Mouse (Mus musculus): Measurements from ENCODE around the gene Cdk17. TPM values are rescaled to one million over a fixed set of nuclear protein-coding genes. Genes with fewer than 3 reads are reported as not detected.

Cdk17 gene
- polyA plus RNA-seq, 1 experiment from 2014 or later = 61.1 TPM

DNA sequence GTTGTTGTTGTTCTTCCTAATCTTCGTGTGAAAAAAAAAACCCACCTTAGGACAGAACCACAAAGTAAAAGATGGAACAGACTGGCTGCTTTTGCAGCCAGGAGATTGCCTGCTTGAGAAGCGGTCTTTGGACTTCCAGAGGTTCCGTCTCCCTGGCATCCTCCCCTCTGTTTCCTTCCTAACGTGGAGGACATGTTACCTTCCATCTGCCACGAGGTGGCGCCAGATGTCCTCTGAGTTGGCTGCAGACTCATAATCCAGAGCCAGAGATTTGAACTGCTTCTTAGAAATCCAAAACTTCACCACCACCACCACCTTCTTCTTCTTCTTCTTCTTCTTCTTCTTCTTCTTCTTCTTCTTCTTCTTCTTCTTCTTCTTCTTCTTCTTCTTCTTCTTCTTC is 131.2 kb downstream of the Cdk17 start:
- Histone ChIP-seq H3K36me3 (replicated peaks; ENCODE audit: control insufficient read depth, insufficient read depth) (no peaks in the 10 kb centered on the region), H3K4me3 (replicated peaks; ENCODE audit: low read length) (no peak overlapping the region), H3K27me3 (ENCODE audit: control insufficient read depth, insufficient read depth, low read length) (no peaks in the 10 kb centered on the region), H3K4me2 (replicated peaks) (no peak overlapping the region), H3K9me3 (ENCODE audit: control insufficient read depth, low read length) (no peaks in the 10 kb centered on the region), H3K4me1 (replicated peaks; ENCODE audit: control insufficient read depth, insufficient read depth, low read length) (0 out of 2 replicates have a peak, but pooled peaks cover 4% of the 10 kb centered on the region), H3K9ac (no peak overlapping the region), H3K27ac (no peak overlapping the region)
- WGBS = 5% methylated on average over 6 of the region's 6 CpGs
- DNase-seq (ENCODE audit: low spot score) (peak; percentile 90), ATAC-seq (ENCODE audit: low FRiP score) (no peak)

DNA sequence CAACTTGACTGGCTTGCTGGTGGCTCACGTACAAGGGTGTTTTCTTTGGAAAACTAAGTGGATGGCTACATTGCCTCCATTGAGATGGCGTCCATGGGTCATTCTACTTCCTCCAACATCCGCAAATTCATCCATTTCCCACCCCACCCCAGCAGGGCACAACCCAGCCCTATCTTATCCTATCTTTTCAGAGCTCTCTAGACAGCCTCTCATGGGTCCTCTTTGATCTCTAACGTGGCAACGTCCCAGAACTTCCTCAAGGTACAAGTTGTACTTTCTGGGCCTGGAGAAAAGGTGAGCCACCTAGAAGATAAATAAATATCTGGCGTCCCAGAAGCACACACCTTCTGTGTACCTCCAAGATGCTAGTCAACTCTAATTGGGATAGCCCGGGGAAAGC is 132.9 kb downstream of the Cdk17 start:
- no peaks in the 10 kb centered on the region for H3K36me3 ChIP-seq (replicated peaks; ENCODE audit: control insufficient read depth, insufficient read depth)
- ATAC-seq (ENCODE audit: low FRiP score) = no peak
- no peak overlapping the region for H3K4me2 ChIP-seq (replicated peaks)
- WGBS = 82% methylated on average over 7 of the region's 7 CpGs
- no peak for DNase-seq (ENCODE audit: low spot score)
- no peaks in the 10 kb centered on the region for H3K9me3 ChIP-seq (ENCODE audit: control insufficient read depth, low read length)
- H3K9ac ChIP-seq = no peak overlapping the region
- 0 out of 2 replicates have a peak, but pooled peaks cover 4% of the 10 kb centered on the region for H3K4me1 ChIP-seq (replicated peaks; ENCODE audit: control insufficient read depth, insufficient read depth, low read length)
- no peak overlapping the region for H3K4me3 ChIP-seq (replicated peaks; ENCODE audit: low read length)
- H3K27me3 ChIP-seq (ENCODE audit: control insufficient read depth, insufficient read depth, low read length) = no peaks in the 10 kb centered on the region
- H3K27ac ChIP-seq = no peak overlapping the region

DNA sequence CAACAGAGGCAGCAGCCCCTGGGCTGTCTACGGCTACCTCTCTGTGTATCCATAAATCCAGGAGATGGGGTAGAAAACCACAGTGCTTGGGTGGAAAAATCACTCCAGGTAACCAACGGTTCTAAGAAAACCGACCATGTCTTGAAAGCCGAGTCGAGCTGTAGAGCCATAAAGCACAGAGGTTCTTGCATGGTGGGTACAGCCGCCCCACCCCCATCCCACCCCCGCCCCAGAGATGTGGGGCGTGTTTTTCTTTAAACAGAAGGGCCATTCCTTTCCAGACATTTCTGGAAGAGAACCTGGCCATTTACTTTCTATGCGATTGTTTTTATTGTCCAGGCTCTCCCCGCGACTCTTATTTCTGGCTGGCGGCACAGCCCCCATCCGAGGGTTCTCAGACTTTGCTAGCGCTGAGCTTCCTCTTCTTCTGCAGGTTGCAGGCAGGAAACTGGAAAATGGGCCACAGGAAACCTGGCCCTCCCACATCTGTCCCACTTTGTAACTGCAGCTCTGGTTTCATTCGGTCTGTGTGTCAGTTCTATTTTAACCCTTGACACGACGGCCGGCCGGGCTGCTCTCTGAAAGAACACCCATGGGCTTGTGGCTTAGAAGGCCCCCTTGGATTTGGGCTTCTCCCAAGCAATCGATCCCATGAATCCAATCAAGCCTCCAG is 134.0 kb downstream of the Cdk17 start:
- Histone ChIP-seq H3K4me1 (replicated peaks; ENCODE audit: control insufficient read depth, insufficient read depth, low read length) (0 out of 2 replicates have a peak, but pooled peaks cover 4% of the 10 kb centered on the region), H3K9me3 (ENCODE audit: control insufficient read depth, low read length) (no peaks in the 10 kb centered on the region), H3K36me3 (replicated peaks; ENCODE audit: control insufficient read depth, insufficient read depth) (no peaks in the 10 kb centered on the region), H3K9ac (no peak overlapping the region), H3K4me2 (replicated peaks) (0 out of 2 replicates have a peak overlapping the region, but pooled peaks have one; percentile 15), H3K27ac (peak overlapping the region; percentile 32; the same call in 1 of the 2 replicates), H3K27me3 (ENCODE audit: control insufficient read depth, insufficient read depth, low read length) (no peaks in the 10 kb centered on the region), H3K4me3 (replicated peaks; ENCODE audit: low read length) (no peak overlapping the region)
- 76% methylated on average over 20 of the region's 20 CpGs for WGBS
- no peak for ATAC-seq (ENCODE audit: low FRiP score)
- no peak for DNase-seq (ENCODE audit: low spot score)

DNA sequence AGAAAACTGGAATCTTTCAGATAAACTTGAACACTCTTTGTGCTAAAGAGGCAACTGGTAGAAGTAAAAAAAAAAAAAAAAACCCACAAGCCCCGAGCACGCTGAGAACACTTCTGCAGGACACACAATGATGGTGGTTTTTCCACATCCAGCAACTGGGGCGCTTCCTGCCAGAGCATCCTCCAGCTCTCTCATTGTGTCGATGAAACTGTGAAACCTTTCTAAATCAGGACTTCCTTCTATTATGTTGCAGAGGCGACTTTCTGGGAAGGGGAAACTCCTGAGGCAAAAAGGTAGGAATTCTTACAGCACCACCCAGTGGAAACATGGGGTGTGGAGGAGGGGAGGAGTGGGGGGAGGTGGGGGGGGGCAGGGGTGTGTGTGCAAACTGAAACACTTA is 137.1 kb downstream of the Cdk17 start:
- WGBS = 36% methylated on average over 5 of the region's 5 CpGs
- ATAC-seq (ENCODE audit: low FRiP score) = no peak
- H3K4me3 ChIP-seq (replicated peaks; ENCODE audit: low read length) = no peak overlapping the region
- H3K27me3 ChIP-seq (ENCODE audit: control insufficient read depth, insufficient read depth, low read length) = no peaks in the 10 kb centered on the region
- no peak overlapping the region for H3K9ac ChIP-seq
- H3K4me1 ChIP-seq (replicated peaks; ENCODE audit: control insufficient read depth, insufficient read depth, low read length) = 0 out of 2 replicates have a peak, but pooled peaks cover 4% of the 10 kb centered on the region
- H3K36me3 ChIP-seq (replicated peaks; ENCODE audit: control insufficient read depth, insufficient read depth) = no peaks in the 10 kb centered on the region
- no peaks in the 10 kb centered on the region for H3K9me3 ChIP-seq (ENCODE audit: control insufficient read depth, low read length)
- no peak overlapping the region for H3K4me2 ChIP-seq (replicated peaks)
- no peak for DNase-seq (ENCODE audit: low spot score)
- H3K27ac ChIP-seq = no peak overlapping the region

DNA sequence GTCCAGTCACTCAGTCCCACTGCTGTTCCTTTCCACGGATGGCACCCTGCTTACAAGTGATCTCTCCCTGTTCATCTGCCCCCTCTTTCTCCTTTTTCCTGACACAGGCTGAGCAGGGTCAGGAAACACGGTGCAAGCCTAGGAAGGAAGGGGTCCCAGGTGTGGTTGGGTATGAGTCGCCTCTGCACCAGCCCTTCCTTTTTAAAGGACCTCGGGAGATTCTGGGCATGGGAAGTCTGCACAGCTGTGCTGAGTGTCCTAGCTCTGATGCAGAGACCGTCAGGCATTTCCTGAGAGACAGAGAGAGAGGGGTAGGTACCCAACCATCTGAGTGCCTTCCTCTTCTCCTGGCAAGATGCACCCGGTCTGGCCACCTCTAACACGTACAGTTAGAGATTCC is 137.5 kb downstream of the Cdk17 start:
- H3K36me3 ChIP-seq (replicated peaks; ENCODE audit: control insufficient read depth, insufficient read depth) = no peaks in the 10 kb centered on the region
- H3K9ac ChIP-seq = no peak overlapping the region
- no peak overlapping the region for H3K4me3 ChIP-seq (replicated peaks; ENCODE audit: low read length)
- H3K27me3 ChIP-seq (ENCODE audit: control insufficient read depth, insufficient read depth, low read length) = no peaks in the 10 kb centered on the region
- no peak for DNase-seq (ENCODE audit: low spot score)
- no peaks in the 10 kb centered on the region for H3K9me3 ChIP-seq (ENCODE audit: control insufficient read depth, low read length)
- no peak overlapping the region for H3K27ac ChIP-seq
- ATAC-seq (ENCODE audit: low FRiP score) = no peak
- H3K4me2 ChIP-seq (replicated peaks) = no peak overlapping the region
- 66% methylated on average over 7 of the region's 7 CpGs for WGBS
- 0 out of 2 replicates have a peak, but pooled peaks cover 4% of the 10 kb centered on the region for H3K4me1 ChIP-seq (replicated peaks; ENCODE audit: control insufficient read depth, insufficient read depth, low read length)

DNA sequence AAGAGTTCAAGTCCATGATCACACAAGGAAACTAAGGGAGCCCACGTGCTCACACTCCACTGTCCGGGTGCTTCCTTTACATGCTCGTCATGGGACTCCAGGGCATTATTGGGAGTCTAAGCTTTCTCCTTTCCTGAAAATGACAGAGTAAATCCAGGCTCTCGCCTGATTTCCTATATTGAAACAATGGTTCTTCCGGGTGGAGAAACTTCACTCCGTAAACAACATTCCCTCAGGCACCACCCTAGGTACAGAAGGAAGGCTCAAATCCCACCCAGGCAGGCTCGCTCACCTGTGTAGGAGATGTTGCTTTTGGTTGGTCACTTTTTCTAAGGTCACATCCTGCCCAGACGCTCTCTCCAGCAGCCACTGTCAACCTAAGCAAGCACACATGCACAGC is 141.2 kb downstream of the Cdk17 start:
- Histone ChIP-seq H3K4me3 (replicated peaks; ENCODE audit: low read length) (no peak overlapping the region), H3K36me3 (replicated peaks; ENCODE audit: control insufficient read depth, insufficient read depth) (no peaks in the 10 kb centered on the region), H3K4me1 (replicated peaks; ENCODE audit: control insufficient read depth, insufficient read depth, low read length) (no peaks in the 10 kb centered on the region), H3K27ac (no peak overlapping the region), H3K9me3 (ENCODE audit: control insufficient read depth, low read length) (no peaks in the 10 kb centered on the region), H3K9ac (no peak overlapping the region), H3K4me2 (replicated peaks) (no peak overlapping the region), H3K27me3 (ENCODE audit: control insufficient read depth, insufficient read depth, low read length) (no peaks in the 10 kb centered on the region)
- 81% methylated on average over 8 of the region's 8 CpGs for WGBS
- no peak for DNase-seq (ENCODE audit: low spot score)
- no peak for ATAC-seq (ENCODE audit: low FRiP score)

DNA sequence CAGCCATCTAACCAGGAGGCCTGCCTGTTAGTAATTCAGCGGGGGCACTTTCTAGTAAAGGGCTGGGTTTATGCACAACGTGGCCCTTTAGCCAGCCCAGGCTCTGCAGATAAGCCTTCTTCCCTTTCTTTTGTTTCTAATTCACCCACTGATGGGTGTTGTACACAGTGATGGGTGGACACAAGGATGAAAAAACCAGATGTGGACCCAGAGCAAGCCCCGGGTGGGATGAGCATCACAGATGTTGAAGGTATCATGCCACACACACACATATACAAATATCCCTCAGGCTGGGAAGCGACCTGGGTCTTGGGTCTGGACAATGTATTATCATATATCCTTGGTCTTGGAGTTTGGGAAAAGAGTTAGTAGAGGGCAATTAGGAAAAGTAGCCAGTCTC is 142.6 kb downstream of the Cdk17 start:
- H3K4me3 ChIP-seq (replicated peaks; ENCODE audit: low read length) = no peak overlapping the region
- WGBS = 77% methylated on average over 4 of the region's 4 CpGs
- H3K27ac ChIP-seq = no peak overlapping the region
- no peaks in the 10 kb centered on the region for H3K36me3 ChIP-seq (replicated peaks; ENCODE audit: control insufficient read depth, insufficient read depth)
- H3K4me1 ChIP-seq (replicated peaks; ENCODE audit: control insufficient read depth, insufficient read depth, low read length) = no peaks in the 10 kb centered on the region
- H3K27me3 ChIP-seq (ENCODE audit: control insufficient read depth, insufficient read depth, low read length) = no peaks in the 10 kb centered on the region
- H3K9me3 ChIP-seq (ENCODE audit: control insufficient read depth, low read length) = no peaks in the 10 kb centered on the region
- no peak for DNase-seq (ENCODE audit: low spot score)
- no peak overlapping the region for H3K9ac ChIP-seq
- ATAC-seq (ENCODE audit: low FRiP score) = no peak
- H3K4me2 ChIP-seq (replicated peaks) = no peak overlapping the region

DNA sequence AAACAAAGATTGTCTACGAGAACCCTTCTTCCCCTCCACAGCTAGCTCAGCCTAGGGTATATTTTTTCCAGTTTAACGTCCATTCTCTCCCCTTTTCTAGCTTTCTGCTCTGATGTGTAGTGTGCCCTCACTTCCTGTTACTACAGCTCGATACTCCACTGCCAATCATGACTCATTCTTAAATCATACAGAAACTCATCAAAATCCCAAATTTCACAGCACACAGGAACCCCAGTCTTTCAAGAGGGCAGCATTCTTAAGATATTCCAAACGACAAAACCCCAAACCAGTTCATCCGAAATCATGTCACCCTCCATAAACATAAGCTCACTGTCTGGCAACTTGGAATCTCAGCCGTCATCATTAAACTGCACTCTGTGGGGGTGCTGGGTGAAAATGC is 145.3 kb downstream of the Cdk17 start:
- Histone ChIP-seq H3K9me3 (ENCODE audit: control insufficient read depth, low read length) (no peaks in the 10 kb centered on the region), H3K27me3 (ENCODE audit: control insufficient read depth, insufficient read depth, low read length) (peaks cover 8% of the 10 kb centered on the region; the same call in 1 of the 2 replicates), H3K27ac (no peak overlapping the region), H3K4me3 (replicated peaks; ENCODE audit: low read length) (no peak overlapping the region), H3K4me2 (replicated peaks) (no peak overlapping the region), H3K4me1 (replicated peaks; ENCODE audit: control insufficient read depth, insufficient read depth, low read length) (peaks cover 8% of the 10 kb centered on the region), H3K9ac (no peak overlapping the region), H3K36me3 (replicated peaks; ENCODE audit: control insufficient read depth, insufficient read depth) (no peaks in the 10 kb centered on the region)
- WGBS = 76% methylated on average over 6 of the region's 6 CpGs
- no peak for DNase-seq (ENCODE audit: low spot score)
- no peak for ATAC-seq (ENCODE audit: low FRiP score)

DNA sequence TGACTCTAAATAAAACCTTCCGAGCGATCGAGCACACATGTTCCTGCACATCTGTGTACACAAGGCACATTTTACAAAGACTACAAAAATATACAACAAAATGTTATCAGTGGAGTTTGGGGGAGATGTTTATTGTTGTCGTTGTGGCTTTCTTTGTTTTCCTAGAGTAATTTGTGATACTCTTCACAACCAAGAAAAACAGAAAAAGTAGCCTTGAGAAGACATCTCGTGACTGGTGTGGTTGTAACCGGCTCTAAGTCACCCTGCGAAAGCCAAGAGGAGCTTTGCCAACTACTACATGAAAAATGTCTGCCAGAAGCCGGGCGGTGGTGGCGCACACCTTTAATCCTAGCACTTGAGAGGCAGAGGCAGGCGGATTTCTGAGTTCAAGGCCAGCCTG is 145.7 kb downstream of the Cdk17 start:
- no peak overlapping the region for H3K4me3 ChIP-seq (replicated peaks; ENCODE audit: low read length)
- H3K36me3 ChIP-seq (replicated peaks; ENCODE audit: control insufficient read depth, insufficient read depth) = no peaks in the 10 kb centered on the region
- H3K4me1 ChIP-seq (replicated peaks; ENCODE audit: control insufficient read depth, insufficient read depth, low read length) = peaks cover 8% of the 10 kb centered on the region
- no peak overlapping the region for H3K9ac ChIP-seq
- no peak for DNase-seq (ENCODE audit: low spot score)
- no peaks in the 10 kb centered on the region for H3K9me3 ChIP-seq (ENCODE audit: control insufficient read depth, low read length)
- no peak overlapping the region for H3K27ac ChIP-seq
- peaks cover 8% of the 10 kb centered on the region; the same call in 1 of the 2 replicates for H3K27me3 ChIP-seq (ENCODE audit: control insufficient read depth, insufficient read depth, low read length)
- H3K4me2 ChIP-seq (replicated peaks) = no peak overlapping the region
- WGBS = 91% methylated on average over 11 of the region's 11 CpGs
- ATAC-seq (ENCODE audit: low FRiP score) = no peak

Measured in hindbrain, embryonic 14.5 days (tissue).